Mouse (Mus musculus): Measurements from ENCODE around the gene Hgfac. TPM values are rescaled to one million over a fixed set of nuclear protein-coding genes. Genes with fewer than 3 reads are reported as not detected.

Hgfac gene
- polyA plus RNA-seq, 1 experiment = 9.1 TPM

- TF ChIP-seq POLR2A (IDR thresholded peaks at IDR 0.05; ENCODE audit: low read depth, low read length) (no peak), CTCF (IDR thresholded peaks at IDR 0.05; ENCODE audit: extremely low read depth, insufficient read depth, insufficient read length, insufficient replicate concordance) (no peak)
- 92% methylated on average over 3 of the region's 3 CpGs for WGBS
- no peak for DNase-seq (ENCODE audit: low read depth in 1 of 2, low spot score in 2 of 2)
- H3K27me3 ChIP-seq (ENCODE audit: control insufficient read depth, insufficient read depth, low read length) = no peaks in the 10 kb centered on the region
- H3K36me3 ChIP-seq (ENCODE audit: control insufficient read depth, insufficient read depth, low read length) = no peaks in the 10 kb centered on the region
- H3K4me3 ChIP-seq (ENCODE audit: extremely low read depth, insufficient read depth, insufficient read length) = no peak overlapping the region
- H3K27ac ChIP-seq (ENCODE audit: insufficient read depth, low read length) = no peak overlapping the region
- H3K4me1 ChIP-seq (ENCODE audit: control insufficient read depth, insufficient read depth, insufficient read length) = no peaks in the 10 kb centered on the region; the same call in 1 of the 2 replicates
These were observed 35.6 kb upstream of the Hgfac start for GRCm38 (mm10) chr5:35005659-35006058.

GRCm38 (mm10) chr5:35006599-35006998, 34.7 kb upstream of the Hgfac start:
- Histone ChIP-seq H3K4me3 (ENCODE audit: extremely low read depth, insufficient read depth, insufficient read length) (no peak overlapping the region), H3K36me3 (ENCODE audit: control insufficient read depth, insufficient read depth, low read length) (no peaks in the 10 kb centered on the region), H3K27me3 (ENCODE audit: control insufficient read depth, insufficient read depth, low read length) (no peaks in the 10 kb centered on the region), H3K4me1 (ENCODE audit: control insufficient read depth, insufficient read depth, insufficient read length) (no peaks in the 10 kb centered on the region; the same call in 1 of the 2 replicates), H3K27ac (ENCODE audit: insufficient read depth, low read length) (no peak overlapping the region)
- TF ChIP-seq POLR2A (IDR thresholded peaks at IDR 0.05; ENCODE audit: low read depth, low read length) (no peak), CTCF (IDR thresholded peaks at IDR 0.05; ENCODE audit: extremely low read depth, insufficient read depth, insufficient read length, insufficient replicate concordance) (no peak)
- 84% methylated on average over 2 of the region's 2 CpGs for WGBS
- no peak for DNase-seq (ENCODE audit: low read depth in 1 of 2, low spot score in 2 of 2)

- 93% methylated on average over 4 of the region's 4 CpGs for WGBS
- Histone ChIP-seq H3K27me3 (ENCODE audit: control insufficient read depth, insufficient read depth, low read length) (no peaks in the 10 kb centered on the region), H3K27ac (ENCODE audit: insufficient read depth, low read length) (no peak overlapping the region), H3K4me1 (ENCODE audit: control insufficient read depth, insufficient read depth, insufficient read length) (no peaks in the 10 kb centered on the region; the same call in 1 of the 2 replicates), H3K4me3 (ENCODE audit: extremely low read depth, insufficient read depth, insufficient read length) (no peak overlapping the region), H3K36me3 (ENCODE audit: control insufficient read depth, insufficient read depth, low read length) (no peaks in the 10 kb centered on the region)
- no peak for TF ChIP-seq POLR2A (IDR thresholded peaks at IDR 0.05; ENCODE audit: low read depth, low read length)
- TF ChIP-seq CTCF (IDR thresholded peaks at IDR 0.05; ENCODE audit: extremely low read depth, insufficient read depth, insufficient read length, insufficient replicate concordance) = no peak
- no peak for DNase-seq (ENCODE audit: low read depth in 1 of 2, low spot score in 2 of 2)
These were observed 32.1 kb upstream of the Hgfac start for GRCm38 (mm10) chr5:35009163-35009562.

- WGBS = 92% methylated on average over 5 of the region's 5 CpGs
- DNase-seq (ENCODE audit: low read depth in 1 of 2, low spot score in 2 of 2) = no peak
- no peaks in the 10 kb centered on the region; the same call in 1 of the 2 replicates for H3K4me1 ChIP-seq (ENCODE audit: control insufficient read depth, insufficient read depth, insufficient read length)
- no peaks in the 10 kb centered on the region for H3K27me3 ChIP-seq (ENCODE audit: control insufficient read depth, insufficient read depth, low read length)
- no peaks in the 10 kb centered on the region for H3K36me3 ChIP-seq (ENCODE audit: control insufficient read depth, insufficient read depth, low read length)
- H3K27ac ChIP-seq (ENCODE audit: insufficient read depth, low read length) = no peak overlapping the region
- TF ChIP-seq CTCF (IDR thresholded peaks at IDR 0.05; ENCODE audit: extremely low read depth, insufficient read depth, insufficient read length, insufficient replicate concordance) (no peak), POLR2A (IDR thresholded peaks at IDR 0.05; ENCODE audit: low read depth, low read length) (no peak)
- H3K4me3 ChIP-seq (ENCODE audit: extremely low read depth, insufficient read depth, insufficient read length) = no peak overlapping the region
These were observed 30.7 kb upstream of the Hgfac start for GRCm38 (mm10) chr5:35010656-35011055.

GRCm38 (mm10) chr5:35011156-35011923, 30.0 kb upstream of the Hgfac start:
- no peaks in the 10 kb centered on the region for H3K27me3 ChIP-seq (ENCODE audit: control insufficient read depth, insufficient read depth, low read length)
- H3K27ac ChIP-seq (ENCODE audit: insufficient read depth, low read length) = no peak overlapping the region
- no peak overlapping the region for H3K4me3 ChIP-seq (ENCODE audit: extremely low read depth, insufficient read depth, insufficient read length)
- 97% methylated on average over 6 of the region's 6 CpGs for WGBS
- H3K4me1 ChIP-seq (ENCODE audit: control insufficient read depth, insufficient read depth, insufficient read length) = no peaks in the 10 kb centered on the region; the same call in 1 of the 2 replicates
- no peaks in the 10 kb centered on the region for H3K36me3 ChIP-seq (ENCODE audit: control insufficient read depth, insufficient read depth, low read length)
- TF ChIP-seq POLR2A (IDR thresholded peaks at IDR 0.05; ENCODE audit: low read depth, low read length) (no peak), CTCF (IDR thresholded peaks at IDR 0.05; ENCODE audit: extremely low read depth, insufficient read depth, insufficient read length, insufficient replicate concordance) (no peak)
- DNase-seq (ENCODE audit: low read depth in 1 of 2, low spot score in 2 of 2) = no peak

- H3K27ac ChIP-seq (ENCODE audit: insufficient read depth, low read length) = no peak overlapping the region
- TF ChIP-seq CTCF (IDR thresholded peaks at IDR 0.05; ENCODE audit: extremely low read depth, insufficient read depth, insufficient read length, insufficient replicate concordance) (no peak), POLR2A (IDR thresholded peaks at IDR 0.05; ENCODE audit: low read depth, low read length) (no peak)
- DNase-seq (ENCODE audit: low read depth in 1 of 2, low spot score in 2 of 2) = no peak
- 93% methylated on average over 6 of the region's 6 CpGs for WGBS
- no peak overlapping the region for H3K4me3 ChIP-seq (ENCODE audit: extremely low read depth, insufficient read depth, insufficient read length)
- no peaks in the 10 kb centered on the region for H3K36me3 ChIP-seq (ENCODE audit: control insufficient read depth, insufficient read depth, low read length)
- H3K4me1 ChIP-seq (ENCODE audit: control insufficient read depth, insufficient read depth, insufficient read length) = no peaks in the 10 kb centered on the region
- H3K27me3 ChIP-seq (ENCODE audit: control insufficient read depth, insufficient read depth, low read length) = no peaks in the 10 kb centered on the region
These were observed 27.3 kb upstream of the Hgfac start for GRCm38 (mm10) chr5:35014036-35014435.

GRCm38 (mm10) chr5:35019673-35020300, 21.5 kb upstream of the Hgfac start:
- no peak for DNase-seq (ENCODE audit: low read depth in 1 of 2, low spot score in 2 of 2)
- 90% methylated on average over 9 of the region's 9 CpGs for WGBS
- TF ChIP-seq POLR2A (IDR thresholded peaks at IDR 0.05; ENCODE audit: low read depth, low read length) (no peak), CTCF (IDR thresholded peaks at IDR 0.05; ENCODE audit: extremely low read depth, insufficient read depth, insufficient read length, insufficient replicate concordance) (no peak)
- no peaks in the 10 kb centered on the region for H3K27me3 ChIP-seq (ENCODE audit: control insufficient read depth, insufficient read depth, low read length)
- H3K4me1 ChIP-seq (ENCODE audit: control insufficient read depth, insufficient read depth, insufficient read length) = no peaks in the 10 kb centered on the region
- H3K36me3 ChIP-seq (ENCODE audit: control insufficient read depth, insufficient read depth, low read length) = no peaks in the 10 kb centered on the region
- no peak overlapping the region for H3K4me3 ChIP-seq (ENCODE audit: extremely low read depth, insufficient read depth, insufficient read length)
- H3K27ac ChIP-seq (ENCODE audit: insufficient read depth, low read length) = no peak overlapping the region

Data from spleen, adult 2 months (tissue).